Mouse (Mus musculus) CD8-positive naive resting alpha-beta T cell, adult 2 months (primary cell): Measurements from ENCODE around the gene Ssbp4.
A peak's percentile ranks its signal among the peaks of the same experiment; 100 is the strongest.

Experiments
- DNase-seq, 2 experiments: peaks; one replicate each; pipeline ENCODE4 v3.0.0; 2022; ENCODE audit warnings: low read depth in 2 of 2, low spot score in 2 of 2

The Ssbp4 gene

DNA sequence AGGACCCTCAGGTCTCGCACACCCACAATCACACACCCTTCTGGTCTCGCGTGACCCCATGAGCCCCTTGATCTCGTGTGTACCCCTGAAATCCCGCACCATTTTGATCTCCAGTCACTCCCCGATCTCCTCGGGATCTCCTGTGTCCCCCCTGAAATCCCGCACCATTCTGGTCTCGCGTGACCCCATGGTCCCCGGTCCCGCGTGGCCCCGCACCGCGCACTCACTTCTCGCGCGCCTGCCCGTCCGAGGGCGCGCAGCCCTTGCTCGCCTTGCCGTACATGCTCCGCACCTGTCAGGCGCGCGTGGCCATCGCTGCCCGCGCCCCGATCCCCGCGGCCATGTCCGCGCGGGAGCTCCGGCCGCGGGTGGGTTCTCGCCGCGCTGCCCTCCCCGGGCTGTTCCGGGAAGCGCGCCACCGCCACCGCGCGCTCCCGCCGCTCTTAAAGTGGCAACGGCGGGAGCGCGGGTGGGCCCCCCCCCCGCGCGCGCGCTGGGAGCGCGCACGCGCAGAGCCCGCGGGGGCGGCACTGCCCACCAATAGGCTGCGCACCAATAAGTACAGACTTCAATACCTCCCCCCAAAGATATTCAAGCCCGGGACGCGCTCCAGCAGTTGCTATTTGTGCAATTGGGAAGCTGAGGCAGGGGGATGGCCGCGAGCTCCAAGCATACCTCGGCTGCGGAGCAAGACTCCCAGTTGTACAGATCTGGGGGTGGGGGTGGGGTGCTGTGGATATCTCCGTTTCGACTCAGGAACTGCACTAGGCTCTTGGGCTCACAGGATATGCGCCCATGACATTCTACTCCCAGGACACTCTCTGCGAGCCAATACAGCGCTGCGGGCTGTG, 549 bp downstream of the Ssbp4 start:
- peak in 1 of 2 experiments; percentile 33 for DNase-seq

DNA sequence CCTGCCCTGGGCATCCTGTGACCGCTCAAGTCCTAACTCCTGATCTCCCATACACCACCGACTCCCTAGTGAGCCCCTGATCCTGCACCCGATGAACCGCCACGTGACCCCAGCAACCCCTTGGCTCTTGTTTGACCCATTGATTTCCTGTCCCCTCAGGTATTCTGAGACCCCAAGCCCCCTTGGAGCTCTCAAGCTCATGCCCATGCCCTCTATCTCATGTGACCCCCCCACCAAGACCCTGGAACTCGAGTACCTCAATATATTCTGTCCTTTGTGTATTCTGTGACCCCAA, 1.1 kb downstream of the Ssbp4 start:
- no peak for DNase-seq

DNA sequence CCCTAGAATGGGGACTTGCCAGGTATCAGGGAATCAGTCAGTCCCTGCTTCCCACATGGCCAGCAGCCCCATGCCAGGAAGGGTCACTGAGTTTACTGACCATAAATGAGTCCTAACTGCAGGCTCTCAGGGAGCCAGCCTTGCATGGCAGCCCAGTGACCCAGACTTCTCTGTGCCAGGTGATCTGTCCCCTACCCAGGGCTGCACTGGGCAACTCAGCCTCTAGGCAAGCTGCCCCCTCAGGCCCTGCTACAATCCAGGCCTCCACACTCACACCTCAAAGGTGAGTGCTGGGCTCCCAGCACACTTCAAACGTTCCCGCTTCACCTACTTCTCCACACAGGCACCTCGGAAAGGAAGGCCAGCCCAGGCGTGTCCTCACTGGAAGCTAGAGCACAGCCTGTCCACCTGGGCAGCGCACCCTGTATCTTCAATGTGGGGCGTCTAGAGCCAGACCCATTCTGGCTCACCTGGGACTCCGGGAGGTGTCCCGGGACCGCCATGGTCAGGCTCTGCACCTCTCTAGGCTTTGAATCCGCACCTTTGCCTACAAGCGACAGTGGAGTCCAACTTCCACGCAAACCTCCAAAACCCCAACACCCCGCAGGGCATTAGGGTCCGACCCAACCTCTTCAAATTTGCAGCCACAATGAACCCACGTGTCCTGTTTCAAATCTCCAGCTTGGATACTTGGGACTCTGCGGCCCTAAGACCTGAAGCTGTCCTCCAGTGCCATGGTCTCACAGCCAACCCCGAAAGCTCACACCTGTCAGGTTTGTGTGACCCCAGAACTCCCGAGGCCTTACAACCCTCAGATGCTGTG, 1.7 kb downstream of the Ssbp4 start:
- no peak for DNase-seq

DNA sequence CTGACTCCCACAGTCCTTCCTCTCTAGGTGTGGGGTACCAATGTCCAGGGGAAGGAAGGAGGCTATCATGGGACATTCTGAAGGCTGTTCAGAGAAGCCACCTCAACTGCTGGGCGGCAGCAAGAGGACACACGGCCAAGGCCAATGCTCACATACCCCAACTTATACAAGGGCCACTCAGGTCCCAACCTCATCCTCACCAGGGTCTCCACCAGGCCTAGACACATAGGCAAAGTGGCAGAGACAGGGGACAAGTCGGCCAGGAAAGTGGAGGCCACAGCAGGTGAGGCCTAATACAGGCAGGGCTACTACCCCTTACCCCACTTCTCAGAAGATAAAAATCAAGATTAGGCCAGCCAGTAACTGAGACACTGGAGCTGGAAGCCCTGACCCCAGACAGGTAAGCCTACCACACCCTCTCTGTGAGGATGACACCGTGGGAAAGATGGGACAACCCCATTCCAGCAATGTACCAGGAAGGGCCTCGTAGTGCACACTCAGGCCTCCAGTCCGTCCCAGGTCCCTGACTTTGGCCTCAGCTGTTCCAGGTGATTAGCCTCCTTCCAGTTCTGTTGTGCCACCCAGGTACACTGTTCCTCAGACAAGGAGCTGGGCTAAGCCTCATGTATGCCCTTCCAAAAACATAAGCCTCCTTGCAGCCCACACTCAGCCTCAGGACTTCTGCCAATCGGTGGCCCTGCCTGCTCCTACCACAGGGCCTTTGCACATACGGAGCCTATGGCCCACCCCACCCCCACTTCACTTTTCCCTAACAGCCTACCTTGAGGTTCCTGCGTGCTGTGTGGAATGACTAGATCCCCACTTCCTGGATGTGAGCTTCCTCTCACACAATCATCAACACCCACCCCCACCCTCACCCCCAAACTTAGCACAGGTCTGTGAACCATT, 2.5 kb downstream of the Ssbp4 start:
- DNase-seq: no peak

DNA sequence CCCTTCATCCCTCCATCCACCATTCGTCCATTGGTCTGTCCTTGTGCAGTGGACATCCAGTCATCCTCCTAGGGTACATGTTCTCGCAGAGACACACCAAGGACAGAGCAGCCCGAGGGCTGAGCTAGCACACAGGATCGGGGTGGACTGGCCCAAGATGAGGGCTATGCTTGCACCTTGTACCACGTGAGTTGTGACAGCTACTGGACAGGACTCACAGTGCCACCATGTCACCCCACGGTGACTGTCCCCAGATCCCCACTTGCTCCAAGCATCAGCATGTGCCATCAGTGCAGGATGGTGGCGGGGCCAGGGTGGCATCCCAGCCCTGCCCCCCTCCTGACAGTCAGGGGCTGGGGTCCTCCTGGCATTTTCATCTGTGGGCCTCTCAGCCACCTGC, 4.1 kb downstream of the Ssbp4 start:
- no peak for DNase-seq

DNA sequence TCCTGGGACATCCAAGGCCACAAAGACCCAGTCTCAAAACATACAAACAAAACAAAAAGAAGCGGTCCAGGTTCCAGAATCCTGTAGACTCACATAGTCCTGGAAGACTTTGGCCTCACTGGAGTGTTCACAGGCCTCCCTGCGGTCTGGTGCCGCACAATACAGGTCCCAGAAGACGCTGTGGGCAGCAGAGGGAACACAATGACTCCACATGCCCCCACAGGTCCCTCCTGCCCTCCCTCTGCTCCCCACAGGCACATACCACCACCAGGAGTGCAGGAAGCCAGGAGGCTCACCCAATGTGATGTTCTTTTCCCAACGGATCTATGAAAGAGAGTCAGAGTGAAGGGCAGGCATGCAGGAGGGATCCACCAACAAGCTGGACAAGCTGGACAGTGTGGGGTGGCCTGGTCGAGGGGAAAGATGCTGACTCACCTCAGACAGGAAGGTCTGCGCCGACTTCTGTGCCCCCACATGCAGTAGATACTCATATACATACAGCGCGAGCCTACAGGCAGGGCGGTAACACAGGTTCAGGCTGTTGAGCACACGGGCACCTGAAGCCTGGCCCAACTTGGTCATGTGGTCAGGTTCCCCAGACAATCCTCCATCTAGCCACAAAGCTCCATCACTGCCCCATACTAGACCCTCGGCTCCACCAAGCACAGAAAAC, 6.4 kb downstream of the Ssbp4 start:
- DNase-seq: no peak

DNA sequence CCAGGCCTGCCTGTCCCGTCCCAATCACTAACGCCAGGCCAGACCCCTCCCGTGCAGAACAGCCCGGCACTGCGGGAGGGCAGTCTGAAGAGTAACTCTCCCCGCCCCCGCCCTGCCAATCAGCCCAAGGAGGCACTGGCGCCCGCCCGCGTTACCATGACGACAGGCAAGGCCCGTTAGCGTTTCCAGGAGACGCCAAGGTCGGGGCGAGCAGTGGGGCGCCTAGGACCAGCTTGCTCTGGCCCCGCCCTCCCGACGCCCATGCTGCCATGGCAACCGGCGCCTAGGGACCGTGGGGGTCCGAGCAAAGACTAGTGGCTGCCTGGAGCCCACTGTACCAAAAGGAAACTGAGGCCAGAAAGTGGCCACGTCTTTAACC, 7.4 kb downstream of the Ssbp4 start:
- no peak for DNase-seq

DNA sequence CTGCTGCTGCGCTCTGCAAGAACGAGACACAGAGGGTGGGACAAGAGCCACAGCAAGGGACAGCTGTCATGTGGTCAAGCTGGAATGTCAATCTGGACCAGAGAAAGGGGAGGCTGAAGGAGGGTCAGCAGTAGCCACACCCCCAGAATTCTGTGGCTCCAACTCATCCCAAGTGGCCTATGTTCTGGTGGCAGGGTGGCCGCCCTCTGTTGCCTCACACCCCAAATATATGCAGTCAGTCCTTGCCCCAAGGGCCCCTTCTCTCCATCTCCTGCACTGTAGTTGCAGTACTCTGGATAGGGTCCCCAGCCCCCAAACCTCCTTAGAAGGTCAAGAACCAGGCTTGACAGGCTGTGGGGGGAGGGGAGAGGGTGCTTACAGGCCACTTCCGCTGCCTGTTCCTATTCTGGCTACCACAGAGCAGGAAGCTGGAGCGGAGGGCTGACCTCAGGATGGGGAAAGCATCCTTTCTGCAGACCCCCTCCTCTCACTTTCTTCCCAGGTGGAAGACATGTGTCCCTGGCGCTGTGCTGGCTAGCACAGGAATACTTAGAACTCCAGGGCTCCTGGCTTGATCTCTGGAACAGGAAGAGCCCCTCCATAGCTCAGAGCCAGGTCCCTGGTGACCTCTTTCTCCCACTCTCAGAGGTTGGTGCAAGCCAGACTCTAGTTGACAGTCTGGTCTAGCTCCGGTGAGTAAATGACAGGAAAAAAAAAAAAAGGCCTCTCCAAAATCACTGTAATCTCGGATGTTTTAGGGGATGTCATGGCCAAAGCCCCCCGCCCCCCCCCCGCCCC, 8.0 kb downstream of the Ssbp4 start:
- DNase-seq: no peak

DNA sequence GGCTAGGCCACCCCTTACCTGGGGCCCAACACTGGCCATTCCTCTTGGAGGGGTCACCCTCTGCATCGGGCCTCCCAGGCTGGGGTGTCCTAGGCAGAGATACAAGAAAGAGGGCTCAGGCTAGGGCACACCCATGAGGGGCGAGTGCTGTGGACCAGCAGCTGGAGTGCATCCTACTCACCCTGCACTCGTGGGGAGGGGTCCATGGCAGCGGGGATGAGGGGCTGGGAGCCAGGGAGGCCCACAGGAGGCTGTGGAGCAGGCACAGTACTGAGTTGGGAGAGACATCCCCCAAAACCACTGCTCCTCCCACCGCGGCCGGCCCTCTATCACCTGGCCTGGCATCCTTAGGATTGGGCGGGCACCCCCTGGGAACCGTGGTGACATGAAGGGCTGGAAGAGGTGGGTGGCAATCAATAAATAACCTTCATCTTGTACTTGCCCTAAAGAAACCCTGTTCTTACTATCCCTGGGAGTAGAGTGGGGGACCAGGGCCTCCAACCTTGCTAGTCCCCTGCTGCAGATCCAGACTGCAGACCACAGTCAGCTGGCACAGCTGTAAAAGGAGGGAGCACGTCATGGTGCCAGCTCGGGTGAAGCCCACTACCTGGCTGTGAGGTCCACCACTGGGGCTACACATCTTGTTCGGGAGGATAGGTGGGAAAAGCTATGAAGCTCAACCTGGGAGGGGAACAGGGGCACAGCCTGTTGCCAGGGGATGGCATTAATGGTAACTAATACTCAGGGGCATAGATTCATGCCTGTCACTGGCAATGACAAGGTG, 9.0 kb downstream of the Ssbp4 start:
- no peak for DNase-seq

DNA sequence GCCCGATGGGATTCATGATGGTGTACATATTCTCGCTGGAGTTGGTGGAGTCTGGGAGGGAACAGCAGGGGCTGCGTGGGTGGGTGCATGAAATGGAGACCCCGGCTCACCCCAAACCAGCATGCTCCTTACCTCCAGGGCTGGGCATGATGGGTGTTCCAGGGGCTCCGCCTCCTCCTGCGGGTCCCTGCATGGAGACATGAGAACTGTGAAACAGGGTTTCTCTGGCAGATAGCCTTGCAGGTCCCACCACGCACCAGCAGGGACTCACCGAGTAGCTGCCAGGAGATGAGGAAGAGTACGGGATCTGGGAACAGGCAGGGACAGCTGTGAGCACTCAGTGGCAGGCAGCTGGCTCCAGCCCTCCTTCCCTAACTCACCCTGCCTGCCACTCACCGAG, 9.9 kb downstream of the Ssbp4 start:
- DNase-seq: no peak

DNA sequence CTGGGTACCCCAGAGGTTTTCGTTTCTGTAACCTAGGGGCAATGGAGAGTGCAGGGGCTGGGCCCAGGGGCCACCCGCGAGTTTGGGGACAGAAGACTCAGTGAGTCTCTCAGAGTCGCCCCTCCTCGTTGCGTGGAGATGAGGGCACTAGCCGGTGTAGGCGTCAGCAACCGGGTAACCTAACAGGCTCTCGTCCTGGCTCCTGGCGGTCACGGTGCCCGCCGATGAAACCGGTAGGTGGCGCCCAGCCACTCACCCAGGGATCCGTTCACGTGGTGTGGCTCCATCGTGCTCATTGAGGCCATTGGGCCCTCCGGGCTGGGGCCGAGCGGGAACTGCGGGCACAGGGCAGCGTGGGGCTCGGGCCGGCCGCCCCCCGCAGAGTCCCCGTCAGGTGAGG, 10.4 kb downstream of the Ssbp4 start:
- no peak for DNase-seq

DNA sequence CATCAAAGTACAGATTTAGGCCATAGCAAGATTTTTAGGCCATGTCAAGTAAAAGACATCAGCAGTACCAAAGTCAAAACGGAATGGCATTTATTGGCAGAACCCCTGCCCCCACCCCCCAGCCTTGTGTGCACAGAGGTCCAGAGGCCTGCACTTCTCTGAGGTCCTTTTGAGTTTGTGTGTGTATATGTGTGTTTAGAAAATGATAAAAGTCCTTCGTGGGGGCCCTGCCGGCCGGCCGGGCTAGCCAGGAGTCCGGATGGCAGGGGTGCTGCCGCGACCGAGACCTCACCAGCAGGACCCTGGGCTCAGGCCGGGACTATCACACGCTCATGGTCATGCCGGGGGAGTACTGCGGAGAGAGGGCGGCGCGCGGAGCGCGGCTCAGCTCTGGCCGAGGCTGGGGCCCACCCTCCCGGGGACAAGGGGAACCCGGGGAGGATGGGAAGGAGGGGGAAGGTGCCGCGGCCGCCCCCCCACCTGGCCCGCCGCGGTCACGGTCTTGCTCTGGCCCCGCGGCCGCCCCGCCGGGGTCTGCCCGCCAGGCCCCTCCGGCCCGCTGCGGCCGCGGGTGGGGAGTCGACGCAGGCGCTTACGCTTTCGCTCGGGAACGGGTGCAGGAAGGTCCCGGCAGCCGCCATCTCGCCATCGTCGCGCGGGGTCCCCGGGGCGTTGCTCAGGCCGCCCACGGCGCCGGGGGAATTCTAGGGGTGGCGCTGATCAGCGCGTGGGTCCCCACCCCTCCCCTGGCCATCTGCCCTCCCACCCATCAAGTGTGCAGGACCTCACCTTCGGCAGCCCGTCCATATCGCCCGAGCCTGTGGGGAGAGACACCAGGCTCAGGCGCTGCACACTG, 11.0 kb downstream of the Ssbp4 start:
- DNase-seq: no peak

DNA sequence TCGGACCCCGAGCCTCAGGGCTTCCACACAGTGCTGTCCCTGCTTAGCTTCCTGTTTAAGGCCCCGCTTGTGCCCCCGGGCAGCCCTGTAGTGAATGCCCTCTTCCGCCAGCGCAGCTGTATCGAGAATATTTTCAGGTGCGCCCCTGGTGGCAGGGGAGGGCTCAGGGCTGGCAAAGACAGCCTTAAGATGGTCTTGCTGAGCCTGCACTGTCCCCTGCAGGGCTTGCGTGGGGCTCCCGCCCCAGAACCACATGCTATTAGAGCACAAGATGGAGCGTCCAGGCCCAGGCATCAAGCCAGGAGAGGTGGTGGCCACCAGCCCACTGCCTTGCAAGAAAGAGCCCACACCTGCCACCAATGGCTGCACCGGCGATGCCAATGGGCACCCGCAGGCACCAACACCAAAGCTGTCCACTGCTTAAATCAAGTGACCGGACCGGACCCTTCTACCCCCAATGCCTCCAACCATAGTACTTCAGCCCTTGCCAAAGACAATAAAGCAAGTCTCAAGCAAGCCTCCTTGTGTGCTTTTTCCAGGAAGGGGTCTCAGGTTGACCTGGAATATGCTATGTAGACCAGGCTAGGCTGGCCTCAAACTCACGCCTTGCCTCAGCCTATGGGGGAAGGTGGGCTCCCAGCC, 11.8 kb downstream of the Ssbp4 start:
- DNase-seq: peak in 1 of 2 experiments; percentile 51

DNA sequence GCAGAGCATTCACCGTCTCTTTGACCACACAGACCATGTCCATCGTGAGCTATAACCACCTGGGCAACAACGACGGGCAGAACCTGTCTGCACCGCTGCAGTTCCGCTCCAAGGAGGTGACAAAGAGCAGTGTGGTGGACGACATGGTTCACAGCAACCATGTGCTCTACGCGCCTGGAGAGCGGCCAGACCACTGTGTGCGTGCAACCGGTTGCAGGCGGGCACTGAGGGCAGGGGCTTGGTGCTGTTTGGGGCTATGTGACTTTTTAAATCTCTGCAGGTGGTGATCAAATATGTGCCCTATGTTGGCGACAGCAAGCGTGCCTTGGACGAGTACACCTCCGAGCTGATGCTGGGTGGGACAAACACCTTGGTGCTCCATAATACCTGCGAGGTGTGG, 12.5 kb downstream of the Ssbp4 start:
- DNase-seq: no peak

DNA sequence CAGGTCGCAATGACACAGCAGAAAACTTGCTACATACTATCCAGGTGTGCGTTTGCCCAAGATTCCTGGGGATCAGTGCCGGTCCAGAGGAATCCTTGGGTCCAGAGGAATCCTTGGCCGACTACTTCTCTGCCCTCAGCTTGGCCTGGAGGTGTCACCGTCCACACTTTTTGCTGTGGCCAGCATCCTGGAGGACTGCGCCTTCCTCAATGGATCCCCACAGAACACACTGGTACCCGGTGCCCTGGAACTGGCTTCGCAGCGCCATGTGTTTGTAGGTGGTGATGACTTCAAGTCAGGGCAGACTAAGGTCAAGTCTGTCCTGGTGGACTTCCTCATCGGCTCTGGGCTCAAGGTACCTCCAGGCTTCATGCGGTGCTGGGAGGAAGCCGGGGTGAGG, 12.9 kb downstream of the Ssbp4 start:
- no peak for DNase-seq

DNA sequence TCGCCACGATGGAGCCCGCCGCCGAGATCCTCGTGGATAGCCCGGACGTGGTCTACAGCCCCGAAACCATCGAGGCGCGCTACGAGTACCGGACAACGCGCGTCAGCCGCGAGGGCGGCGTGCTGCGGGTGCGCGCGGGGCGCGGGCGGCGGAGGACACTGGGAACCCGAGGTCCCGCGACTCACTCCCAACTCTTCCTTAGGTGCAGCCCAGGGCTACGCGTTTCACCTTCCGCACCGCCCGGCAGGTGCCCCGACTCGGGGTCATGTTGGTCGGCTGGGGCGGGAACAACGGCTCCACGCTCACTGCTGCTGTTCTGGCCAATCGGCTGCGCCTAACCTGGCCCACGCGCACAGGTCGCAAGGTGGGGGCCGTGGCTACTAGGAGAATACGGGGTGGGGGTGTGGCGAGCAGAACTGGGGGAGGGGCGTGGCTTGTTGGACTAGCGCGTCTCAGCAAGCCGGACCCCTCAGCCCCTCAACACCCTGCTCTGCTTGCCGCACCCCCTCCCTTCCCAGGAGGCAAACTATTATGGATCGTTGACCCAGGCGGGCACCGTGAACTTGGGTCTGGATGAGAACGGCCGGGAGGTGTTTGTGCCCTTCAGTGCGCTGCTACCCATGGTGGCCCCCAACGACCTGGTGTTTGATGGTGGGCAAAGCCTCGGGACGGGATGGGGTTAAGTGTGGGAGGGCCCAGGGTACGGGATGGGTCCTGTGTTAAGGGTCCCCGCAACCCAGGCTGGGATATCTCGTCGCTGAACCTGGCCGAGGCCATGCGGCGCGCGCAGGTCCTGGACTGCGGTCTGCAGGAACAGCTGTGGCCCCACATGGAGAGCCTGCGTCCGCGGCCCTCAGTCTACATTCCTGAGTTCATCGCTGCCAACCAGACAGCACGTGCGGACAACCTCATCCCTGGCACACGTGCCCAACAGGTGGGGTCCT, 13.8 kb downstream of the Ssbp4 start:
- DNase-seq: peak in 1 of 2 experiments; percentile 27
